Mouse (Mus musculus): ENCODE results near the gene Suv39h1. TPM values are rescaled to one million over a fixed set of nuclear protein-coding genes. Genes with fewer than 3 reads are reported as not detected.
"Not testable (repeated sequence)": the region's sequence is repeated elsewhere in the genome, so short reads cannot be mapped to it uniquely, and the experiment has no call there.

The Suv39h1 gene
- polyA plus RNA-seq, 1 experiment from 2014 or later: 68.5 TPM

- no peak overlapping the region for H3K9ac ChIP-seq
- H3K4me1 ChIP-seq: no peaks in the 10 kb centered on the region
- ATAC-seq (ENCODE audit: insufficient number of reproducible peaks, insufficient read depth, low FRiP score, low TSS enrichment, low read depth): no peak
Measured at GRCm38 (mm10) chrX:8024795-8025194, 49.8 kb downstream of the Suv39h1 start.

GRCm38 (mm10) chrX:8020111-8020778 is 54.3 kb downstream of the Suv39h1 start:
- no peak for ATAC-seq (ENCODE audit: insufficient number of reproducible peaks, insufficient read depth, low FRiP score, low TSS enrichment, low read depth)
- no peak overlapping the region for H3K4me2 ChIP-seq
- H3K36me3 ChIP-seq: no peaks in the 10 kb centered on the region
- no peak overlapping the region for H3K9ac ChIP-seq
- no peak overlapping the region for H3K27ac ChIP-seq
- H3K9me3 ChIP-seq: no peaks in the 10 kb centered on the region
- no peaks in the 10 kb centered on the region for H3K27me3 ChIP-seq
- no peak overlapping the region for H3K4me3 ChIP-seq
- no peaks in the 10 kb centered on the region for H3K4me1 ChIP-seq
- WGBS: 68% methylated on average over 2 of the region's 2 CpGs

More at GRCm38 (mm10) chrX:8024795-8025194, 49.8 kb downstream of the Suv39h1 start:
- Histone ChIP-seq H3K9me3 (no peaks in the 10 kb centered on the region), H3K27ac (no peak overlapping the region), H3K36me3 (no peaks in the 10 kb centered on the region), H3K4me2 (no peak overlapping the region), H3K4me3 (no peak overlapping the region), H3K27me3 (no peaks in the 10 kb centered on the region)
- WGBS: 65% methylated on average over 2 of the region's 2 CpGs

DNA sequence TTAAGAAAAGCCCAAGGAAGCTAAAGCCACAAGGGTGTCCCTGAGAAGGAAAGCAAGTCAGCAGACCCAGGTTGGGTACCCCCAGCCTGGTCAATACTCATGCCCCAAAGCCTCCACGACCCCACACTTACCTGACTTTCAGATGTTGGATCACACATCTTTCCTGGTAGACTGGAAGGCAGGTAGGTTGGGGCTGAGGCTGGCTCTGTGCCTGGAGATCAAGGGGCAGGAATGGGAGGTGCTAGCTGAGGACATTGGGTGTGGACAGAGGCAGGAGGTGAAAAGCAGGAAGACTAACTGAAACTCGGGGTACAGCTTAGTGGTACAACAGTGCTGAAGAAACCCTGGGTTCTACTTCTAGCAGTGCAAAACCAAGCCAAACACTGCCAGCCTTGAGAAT is 56.3 kb downstream of the Suv39h1 start, which contains the start of gene Glod5:
Gene Glod5, minus strand, starts transcription at position 207 of the 400 bp plus-strand sequence.
- Histone ChIP-seq H3K4me1 (no peaks in the 10 kb centered on the region), H3K9ac (no peak within 1 kb of the TSS), H3K27ac (no peak within 1 kb of the TSS), H3K9me3 (no peaks in the 10 kb centered on the region), H3K36me3 (no peaks in the 10 kb centered on the region), H3K27me3 (no peaks in the 10 kb centered on the region), H3K4me2 (no peak within 1 kb of the TSS), H3K4me3 (no peak within 1 kb of the TSS)
- ATAC-seq (ENCODE audit: insufficient number of reproducible peaks, insufficient read depth, low FRiP score, low TSS enrichment, low read depth): no peak
- 70% methylated on average over 2 of the region's 2 CpGs for WGBS

GRCm38 (mm10) chrX:8017142-8017541 is 57.4 kb downstream of the Suv39h1 start:
- Histone ChIP-seq H3K4me2 (no peak overlapping the region), H3K9me3 (no peaks in the 10 kb centered on the region), H3K36me3 (no peaks in the 10 kb centered on the region), H3K9ac (no peak overlapping the region), H3K4me1 (no peaks in the 10 kb centered on the region), H3K27me3 (no peaks in the 10 kb centered on the region), H3K27ac (no peak overlapping the region), H3K4me3 (no peak overlapping the region)
- ATAC-seq (ENCODE audit: insufficient number of reproducible peaks, insufficient read depth, low FRiP score, low TSS enrichment, low read depth): no peak
- 10% methylated on average over 5 of the region's 5 CpGs for WGBS

GRCm38 (mm10) chrX:8015675-8016074 is 58.9 kb downstream of the Suv39h1 start:
- not testable (repeated sequence) for H3K36me3 ChIP-seq; H3K27ac ChIP-seq; H3K4me2 ChIP-seq; H3K9me3 ChIP-seq; H3K4me1 ChIP-seq; H3K9ac ChIP-seq; H3K27me3 ChIP-seq; H3K4me3 ChIP-seq; ATAC-seq (ENCODE audit: insufficient number of reproducible peaks, insufficient read depth, low FRiP score, low TSS enrichment, low read depth)
- WGBS: 22% methylated on average over 7 of the region's 7 CpGs

GRCm38 (mm10) chrX:8013569-8014314 is 60.8 kb downstream of the Suv39h1 start:
- Histone ChIP-seq H3K27me3 (no peaks in the 10 kb centered on the region), H3K4me3 (no peak overlapping the region), H3K4me2 (no peak overlapping the region), H3K4me1 (no peaks in the 10 kb centered on the region), H3K36me3 (no peaks in the 10 kb centered on the region), H3K9ac (no peak overlapping the region), H3K27ac (no peak overlapping the region), H3K9me3 (no peaks in the 10 kb centered on the region)
- no peak for ATAC-seq (ENCODE audit: insufficient number of reproducible peaks, insufficient read depth, low FRiP score, low TSS enrichment, low read depth)
- 24% methylated on average over 8 of the region's 8 CpGs for WGBS

DNA sequence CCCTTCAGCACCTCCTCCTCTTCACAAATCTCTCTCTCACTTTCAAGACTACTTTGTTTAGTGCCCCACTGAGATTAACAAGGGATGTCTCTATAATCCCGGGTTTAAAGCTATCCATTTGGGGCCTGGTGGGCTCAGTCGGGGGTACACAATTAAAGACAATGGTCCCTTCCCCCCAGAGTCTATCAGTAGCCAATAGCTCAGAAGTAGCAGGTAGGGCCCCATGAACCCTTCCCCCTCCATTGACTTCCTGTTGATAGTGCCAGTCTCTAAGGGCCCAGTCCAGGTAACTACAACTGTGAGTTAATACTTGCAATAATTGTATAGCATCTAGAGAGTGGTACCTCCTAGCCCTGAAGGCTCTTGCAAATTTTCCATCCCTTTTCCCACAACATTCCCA is 61.4 kb downstream of the Suv39h1 start:
- Histone ChIP-seq H3K4me3 (no peak overlapping the region), H3K27me3 (no peaks in the 10 kb centered on the region), H3K4me2 (no peak overlapping the region), H3K9ac (no peak overlapping the region), H3K4me1 (no peaks in the 10 kb centered on the region), H3K36me3 (no peaks in the 10 kb centered on the region), H3K9me3 (no peaks in the 10 kb centered on the region), H3K27ac (no peak overlapping the region)
- 19% methylated on average over 2 of the region's 2 CpGs for WGBS
- ATAC-seq (ENCODE audit: insufficient number of reproducible peaks, insufficient read depth, low FRiP score, low TSS enrichment, low read depth): no peak

Other genes starting within 250 kb of the Suv39h1 start
- 47.9 and 51.4 TPM in 2 replicates for gene Otud5, start 233.4 kb downstream of the Suv39h1 start, polyA plus RNA-seq (2015; fragmentation: Nextera tagmentation; extraction: Ambion mirVana)
- 4.4 and 5.9 TPM in 2 replicates for gene Pim2, start 196.5 kb downstream of the Suv39h1 start, polyA plus RNA-seq (2015; fragmentation: Nextera tagmentation; extraction: Ambion mirVana)
- 37.3 and 44.0 TPM in 2 replicates for gene Slc35a2, start 190.7 kb downstream of the Suv39h1 start, polyA plus RNA-seq (2015; fragmentation: Nextera tagmentation; extraction: Ambion mirVana)
- gene Pqbp1, start 175.5 kb downstream of the Suv39h1 start, polyA plus RNA-seq (2015; fragmentation: Nextera tagmentation; extraction: Ambion mirVana): 155 and 156 TPM in 2 replicates
- gene Timm17b, start 175.4 kb downstream of the Suv39h1 start, polyA plus RNA-seq (2015; fragmentation: Nextera tagmentation; extraction: Ambion mirVana): 150 and 173 TPM in 2 replicates
- gene Gm10491, start 166.9 kb downstream of the Suv39h1 start, polyA plus RNA-seq (2015; fragmentation: Nextera tagmentation; extraction: Ambion mirVana): not detected in 2 replicates
- not detected in 2 replicates for gene Gm10490, start 165.2 kb downstream of the Suv39h1 start, polyA plus RNA-seq (2015; fragmentation: Nextera tagmentation; extraction: Ambion mirVana)
- gene Pcsk1n, start 154.9 kb downstream of the Suv39h1 start, polyA plus RNA-seq (2015; fragmentation: Nextera tagmentation; extraction: Ambion mirVana): 2.0 and 3.1 TPM in 2 replicates
- not detected in 2 replicates for gene Eras, start 146.2 kb downstream of the Suv39h1 start, polyA plus RNA-seq (2015; fragmentation: Nextera tagmentation; extraction: Ambion mirVana)
- gene Hdac6, start 126.9 kb downstream of the Suv39h1 start, polyA plus RNA-seq (2015; fragmentation: Nextera tagmentation; extraction: Ambion mirVana): 41.8 TPM in 2 replicates
- 1.6 and 2.0 TPM in 2 replicates for gene Gata1, start 96.7 kb downstream of the Suv39h1 start, polyA plus RNA-seq (2015; fragmentation: Nextera tagmentation; extraction: Ambion mirVana)
- not detected in 2 replicates for gene Glod5, start 56.3 kb downstream of the Suv39h1 start, polyA plus RNA-seq (2015; fragmentation: Nextera tagmentation; extraction: Ambion mirVana)
- 0.41 and 0.44 TPM in 2 replicates for gene Was, start 15.7 kb upstream of the Suv39h1 start, polyA plus RNA-seq (2015; fragmentation: Nextera tagmentation; extraction: Ambion mirVana)
- gene Wdr13, start 58.1 kb upstream of the Suv39h1 start, polyA plus RNA-seq (2015; fragmentation: Nextera tagmentation; extraction: Ambion mirVana): 23.2 and 27.2 TPM in 2 replicates
- gene Rbm3, start 71.1 kb upstream of the Suv39h1 start, polyA plus RNA-seq (2015; fragmentation: Nextera tagmentation; extraction: Ambion mirVana): 501 and 572 TPM in 2 replicates
- gene Tbc1d25, start 101.4 kb upstream of the Suv39h1 start, polyA plus RNA-seq (2015; fragmentation: Nextera tagmentation; extraction: Ambion mirVana): 12.7 and 13.7 TPM in 2 replicates
- 36.2 and 39.3 TPM in 2 replicates for gene Ebp, start 118.8 kb upstream of the Suv39h1 start, polyA plus RNA-seq (2015; fragmentation: Nextera tagmentation; extraction: Ambion mirVana)
- gene Porcn, start 131.8 kb upstream of the Suv39h1 start, polyA plus RNA-seq (2015; fragmentation: Nextera tagmentation; extraction: Ambion mirVana): 12.7 and 14.1 TPM in 2 replicates
- 41.7 and 47.2 TPM in 2 replicates for gene Ftsj1, start 177.6 kb upstream of the Suv39h1 start, polyA plus RNA-seq (2015; fragmentation: Nextera tagmentation; extraction: Ambion mirVana)
- 0.53 and 1.2 TPM in 2 replicates for gene Slc38a5, start 196.4 kb upstream of the Suv39h1 start, polyA plus RNA-seq (2015; fragmentation: Nextera tagmentation; extraction: Ambion mirVana)

Measured in embryonic facial prominence, embryonic 13.5 days (tissue).